Mouse (Mus musculus) embryonic fibroblast, embryonic 13.5 days (primary cell): ENCODE results near the gene Bag1. TPM values are rescaled to one million over a fixed set of nuclear protein-coding genes. Genes with fewer than 3 reads are reported as not detected.
A peak's percentile ranks its signal among the peaks of the same experiment; 100 is the strongest.

ENCODE experiments used
- H3K27ac ChIP-seq: 2 replicates; pipeline ENCODE4 v1.5.1; 2012; ENCODE audit warnings: low read length, control low read depth, inconsistent platforms; ENCODE audit not compliant: insufficient read depth
- H3K4me1 ChIP-seq: 2 replicates; pipeline ENCODE4 v1.6.1; 2011; ENCODE audit warnings: low read length; ENCODE audit not compliant: control insufficient read depth, insufficient read depth
- H3K4me3 ChIP-seq: 2 replicates; pipeline ENCODE4 v1.5.1; 2011; ENCODE audit warnings: mild to moderate bottlenecking, control low read depth, low read length; ENCODE audit not compliant: insufficient read depth
- CTCF ChIP-seq: IDR thresholded peaks from 2 replicates; pipeline ENCODE4 v1.5.1; 2011; ENCODE audit warnings: mild to moderate bottlenecking, control low read depth, low read length, moderate library complexity, borderline replicate concordance; ENCODE audit not compliant: insufficient read depth
- POLR2A ChIP-seq: IDR thresholded peaks from 2 replicates; pipeline ENCODE4 v1.6.1; 2011; ENCODE audit warnings: low read depth, mild to moderate bottlenecking, control low read depth, low read length, moderate library complexity
- polyA plus RNA-seq: library from polyadenylated mRNA; stranded (reverse); fragments of >200 nt; gene quantifications from 2 replicates; pipeline ENCODE4 v1.2.4, GENCODE M21; 2011; ENCODE audit warnings: low read depth; ENCODE audit not compliant: missing spikeins, insufficient read length

Gene Bag1
- 134 and 147 TPM in 2 replicates for polyA plus RNA-seq

DNA sequence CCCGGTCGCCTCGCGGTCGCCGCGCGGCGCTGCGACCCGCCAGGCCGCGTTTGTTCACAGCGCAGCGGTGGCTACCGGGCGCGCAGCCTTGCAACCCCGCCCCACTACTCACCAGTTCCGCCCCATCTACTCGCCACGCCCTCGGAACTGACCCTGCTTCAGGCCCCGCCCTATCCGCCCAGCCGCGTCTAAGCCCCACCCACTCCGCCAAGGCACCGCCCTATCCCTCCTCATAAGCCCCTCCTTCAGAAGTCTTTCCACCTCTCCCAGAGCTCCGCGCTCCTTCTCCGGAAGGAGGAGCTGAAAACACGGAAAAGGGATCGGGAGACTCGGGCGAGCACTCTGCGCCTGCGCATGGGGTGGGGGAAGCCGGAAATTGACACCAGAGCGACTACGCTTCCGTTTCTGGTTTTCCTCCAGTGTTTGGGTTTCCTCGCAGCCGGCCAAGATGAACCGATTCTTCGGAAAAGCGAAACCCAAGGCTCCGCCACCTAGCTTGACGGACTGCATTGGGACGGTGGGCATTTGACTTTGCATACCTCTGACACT lies at the start of gene Bag1, which contains the start of gene Chmp5:
Bag1 (minus strand) TSS at position 135 of the 549 bp plus-strand sequence.
Chmp5 (plus strand) TSS at position 248 of the 549 bp plus-strand sequence.
- peak; percentile 83 for TF ChIP-seq POLR2A
- TF ChIP-seq CTCF = no peak
- 0 out of 2 replicates have a peak, but pooled peaks cover 4% of the 10 kb centered on the region for H3K4me1 ChIP-seq

DNA sequence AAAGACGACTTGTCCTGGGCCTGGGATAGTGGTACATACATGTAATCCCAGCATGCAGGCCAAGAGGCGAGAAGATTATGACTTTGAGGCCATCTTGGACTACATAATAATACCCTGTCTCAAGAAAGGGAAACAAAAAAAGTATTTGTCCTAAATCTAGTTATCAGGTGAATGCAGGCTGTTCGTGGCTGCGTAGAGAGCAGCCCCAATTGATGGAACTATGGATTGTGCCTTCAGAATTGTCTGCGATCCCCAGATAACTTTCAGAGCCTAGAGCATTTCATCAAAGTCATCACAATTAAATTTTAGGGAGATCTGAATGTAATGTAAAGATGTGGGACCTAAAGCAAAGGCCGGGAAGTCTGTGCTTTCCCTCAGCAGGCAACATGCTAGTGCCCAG lies 48.2 kb upstream of the Bag1 start:
- TF ChIP-seq CTCF (no peak), POLR2A (no peak)
- peaks cover 2% of the 10 kb centered on the region for H3K4me1 ChIP-seq
- no peak overlapping the region for H3K27ac ChIP-seq
- H3K4me3 ChIP-seq = no peak overlapping the region

More for the DNA sequence above, at the start of gene Bag1, which contains the start of gene Chmp5:
- peak within 1 kb of the TSS; percentile 85 for H3K4me3 ChIP-seq
- H3K27ac ChIP-seq = peak within 1 kb of the TSS; percentile 41

DNA sequence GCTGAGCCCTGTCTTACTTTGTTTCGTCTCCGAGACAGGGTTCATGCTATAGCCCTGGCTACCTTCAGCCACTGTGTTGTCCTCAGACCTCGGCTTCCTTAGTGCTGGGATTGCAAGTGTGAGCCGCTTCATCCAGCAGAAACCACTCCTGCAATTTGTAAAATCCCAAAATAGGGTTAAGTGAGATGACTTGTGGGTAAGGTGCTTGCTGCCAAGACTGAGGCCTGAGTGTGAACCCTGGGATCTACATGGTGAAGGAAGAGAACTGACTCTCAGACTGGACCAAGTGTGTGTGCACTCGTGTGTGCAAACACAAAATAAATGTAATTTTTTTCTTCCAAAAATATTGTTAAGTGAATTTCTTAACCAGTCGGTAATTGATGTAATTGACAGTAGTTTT lies 41.5 kb upstream of the Bag1 start:
- no peaks in the 10 kb centered on the region for H3K4me1 ChIP-seq
- no peak overlapping the region for H3K27ac ChIP-seq
- H3K4me3 ChIP-seq = no peak overlapping the region
- TF ChIP-seq CTCF (no peak), POLR2A (no peak)

DNA sequence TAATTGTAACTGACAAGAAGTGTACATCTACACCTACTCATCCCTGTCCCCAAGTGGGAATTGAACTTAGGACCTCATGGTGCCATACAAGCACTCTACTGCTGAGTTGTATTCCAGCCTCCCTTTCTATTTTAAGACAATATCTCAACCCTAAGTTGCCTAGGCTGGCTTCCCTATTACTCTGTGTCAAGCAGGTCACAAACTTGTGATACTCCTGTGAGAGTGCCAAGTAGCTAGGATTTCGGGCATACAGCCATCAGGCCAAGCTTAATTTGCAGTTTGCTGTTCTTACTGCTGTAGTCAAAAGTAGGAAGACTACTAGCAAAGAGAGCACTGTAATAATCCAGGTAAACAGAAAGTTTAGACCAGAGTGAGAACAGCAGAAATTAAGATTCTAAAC lies 35.6 kb upstream of the Bag1 start:
- TF ChIP-seq POLR2A (no peak), CTCF (no peak)
- no peak overlapping the region for H3K27ac ChIP-seq

DNA sequence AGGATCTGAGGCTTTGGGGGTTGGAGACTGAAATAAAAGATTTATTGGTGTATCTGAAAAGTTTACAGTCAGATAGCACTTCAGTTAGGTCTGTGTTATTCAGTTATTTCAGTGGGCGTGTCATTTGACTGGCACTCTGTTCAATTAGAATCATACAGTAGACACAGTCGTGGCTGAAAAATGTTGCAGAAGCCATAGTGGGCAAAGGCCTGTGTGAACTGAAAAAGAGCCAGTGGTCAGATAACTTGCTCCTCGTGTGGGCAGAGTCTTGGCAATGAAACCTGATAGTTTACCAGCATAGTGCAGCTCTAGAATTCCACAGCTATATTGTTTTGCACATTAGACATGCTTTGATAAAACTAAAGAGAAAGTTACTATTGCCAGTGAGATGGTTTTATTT lies 34.4 kb upstream of the Bag1 start:
- TF ChIP-seq CTCF (no peak), POLR2A (no peak)
- H3K27ac ChIP-seq = 0 out of 2 replicates have a peak overlapping the region, but pooled peaks have one; percentile 1
- H3K4me1 ChIP-seq = peaks cover 4% of the 10 kb centered on the region
- no peak overlapping the region for H3K4me3 ChIP-seq

More for the DNA sequence above, 35.6 kb upstream of the Bag1 start:
- peaks cover 4% of the 10 kb centered on the region for H3K4me1 ChIP-seq
- H3K4me3 ChIP-seq = no peak overlapping the region

DNA sequence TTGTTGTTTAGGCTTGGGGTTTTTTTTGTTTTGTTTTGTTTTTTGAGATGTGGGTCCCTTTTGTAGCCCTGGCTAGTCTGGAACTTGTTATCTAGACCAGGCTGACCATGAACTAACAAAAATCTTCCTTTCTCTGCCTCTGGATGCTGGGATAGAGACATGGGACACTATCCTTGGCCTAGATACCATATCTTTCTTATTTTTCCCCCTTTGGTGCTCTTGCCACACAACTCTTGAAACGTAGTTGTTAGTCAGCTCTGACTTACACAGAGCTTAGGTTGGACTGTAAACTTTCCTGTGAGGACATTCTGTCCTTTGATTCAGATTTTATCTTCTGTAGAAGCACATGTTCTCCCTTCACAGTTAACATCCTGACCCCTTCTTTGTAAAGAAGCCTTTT lies 31.3 kb upstream of the Bag1 start:
- no peak for TF ChIP-seq POLR2A
- no peak for TF ChIP-seq CTCF
- Histone ChIP-seq H3K27ac (no peak overlapping the region), H3K4me3 (no peak overlapping the region), H3K4me1 (peaks cover 4% of the 10 kb centered on the region)

DNA sequence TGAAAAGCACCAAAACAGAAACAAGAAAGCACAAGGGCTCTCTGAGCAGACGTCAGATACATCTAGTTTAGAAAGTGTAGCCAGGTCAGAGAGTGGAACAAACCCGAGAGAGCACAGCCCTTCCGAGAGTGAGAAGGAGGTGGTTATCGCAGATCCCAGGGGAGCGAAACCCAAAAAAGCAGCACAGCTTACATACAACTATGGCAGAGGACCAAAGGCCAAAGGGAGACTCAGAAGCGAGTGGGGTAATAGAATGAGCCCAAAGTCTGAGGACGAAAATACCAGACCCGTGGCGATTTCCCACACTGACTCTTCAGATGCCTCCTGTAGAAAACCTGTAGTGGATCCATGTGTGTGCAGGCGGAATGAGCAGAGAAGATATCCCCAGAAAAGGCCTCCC lies 28.6 kb upstream of the Bag1 start:
- TF ChIP-seq CTCF = no peak
- TF ChIP-seq POLR2A = no peak
- no peak overlapping the region for H3K4me3 ChIP-seq
- H3K27ac ChIP-seq = no peak overlapping the region
- H3K4me1 ChIP-seq = peaks cover 9% of the 10 kb centered on the region; the same call in 1 of the 2 replicates

DNA sequence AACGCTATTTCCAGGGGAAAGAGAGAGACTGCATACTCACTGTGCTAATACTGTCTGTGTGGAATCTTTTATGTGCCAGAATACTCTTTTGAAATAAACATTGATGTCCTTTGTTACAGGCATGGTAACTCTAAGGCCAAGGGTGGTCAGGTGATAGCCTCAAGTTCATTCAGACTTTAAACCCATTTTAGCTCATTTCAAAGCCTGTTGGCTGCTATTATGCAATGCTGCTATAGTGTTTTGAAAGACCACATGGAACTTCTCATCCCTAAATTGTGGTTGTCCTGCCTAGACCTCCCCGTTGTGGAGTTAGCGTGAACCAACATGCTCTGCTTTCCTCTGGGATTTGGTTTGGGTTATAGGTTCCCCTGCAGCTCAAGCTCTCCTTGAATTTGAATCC lies 27.6 kb upstream of the Bag1 start:
- Histone ChIP-seq H3K27ac (no peak overlapping the region), H3K4me3 (no peak overlapping the region), H3K4me1 (peaks cover 9% of the 10 kb centered on the region; the same call in 1 of the 2 replicates)
- TF ChIP-seq POLR2A = no peak
- TF ChIP-seq CTCF = no peak

DNA sequence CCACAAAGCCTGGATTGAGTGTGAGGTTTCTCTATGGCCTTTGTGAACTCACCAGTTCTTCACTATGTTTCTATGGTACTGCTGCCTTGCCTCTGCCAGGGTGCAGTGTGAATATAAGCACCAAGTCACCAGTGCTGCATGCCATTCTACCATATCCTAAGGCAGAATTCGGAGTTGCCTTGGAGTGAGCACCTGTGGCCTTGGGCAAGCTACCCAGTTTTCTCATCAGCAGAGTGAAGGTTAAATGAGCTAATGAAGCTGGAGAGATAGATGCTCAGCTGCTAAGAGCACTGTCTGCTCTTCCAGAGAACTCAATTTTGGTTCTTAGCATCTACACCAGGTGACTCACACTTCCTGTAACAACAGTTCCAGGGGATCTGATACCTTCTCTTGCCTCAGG lies 25.9 kb upstream of the Bag1 start:
- H3K27ac ChIP-seq = no peak overlapping the region
- no peak for TF ChIP-seq CTCF
- TF ChIP-seq POLR2A = no peak
- H3K4me3 ChIP-seq = no peak overlapping the region
- H3K4me1 ChIP-seq = peaks cover 16% of the 10 kb centered on the region

DNA sequence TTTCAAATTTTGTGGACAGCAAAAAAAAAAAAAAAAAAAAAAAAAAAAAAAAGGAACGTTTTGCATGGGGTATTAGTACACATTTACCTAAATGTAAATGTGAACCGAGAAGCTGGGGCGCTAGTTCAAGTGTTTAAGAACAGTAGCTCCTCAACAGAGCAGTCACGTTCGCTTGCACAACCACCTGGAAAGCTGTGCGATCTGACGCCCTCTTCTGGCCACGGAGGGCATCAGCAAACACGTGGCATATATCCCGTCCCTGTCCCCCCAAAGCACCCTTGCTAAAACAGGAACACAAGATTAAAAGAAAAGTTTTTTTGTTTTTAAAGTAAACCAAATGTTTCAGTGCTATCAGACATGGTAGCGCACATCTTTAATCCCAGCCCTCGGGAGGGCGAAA lies 23.6 kb upstream of the Bag1 start:
- Histone ChIP-seq H3K4me3 (peak overlapping the region; percentile 86), H3K27ac (no peak overlapping the region), H3K4me1 (peaks cover 16% of the 10 kb centered on the region)
- peak; percentile 89 for TF ChIP-seq CTCF
- no peak for TF ChIP-seq POLR2A
